In genomic region chr17:87142271-87142670, GRCm38 (mm10) we compare ENCODE assay signal across 8 mouse cellular contexts. TPM values are rescaled to one million over a fixed set of nuclear protein-coding genes. Genes with fewer than 3 reads are reported as not detected.
DNase-seq lines count a peak whose midpoint lies in the region; ATAC-seq and TF ChIP-seq lines count a peak whose summit lies in the region.

No protein-coding gene starts in this region.

- H3K9ac ChIP-seq in intestine, postnatal 0 days (ENCODE audit: low read depth, low read length), result no peak overlapping the region

- H3K36me3 ChIP-seq in intestine, postnatal 0 days (ENCODE audit: control insufficient read depth, insufficient read depth), result no peaks in the 10 kb centered on the region

- H3K4me1 ChIP-seq in intestine, postnatal 0 days (replicated peaks; ENCODE audit: control insufficient read depth, insufficient read depth, low read length), result no peaks in the 10 kb centered on the region

- H3K27ac ChIP-seq in intestine, postnatal 0 days (ENCODE audit: low read depth, low read length), result no peak overlapping the region

- no peaks in the 10 kb centered on the region for H3K27me3 ChIP-seq in intestine, postnatal 0 days (replicated peaks; ENCODE audit: control insufficient read depth, insufficient read depth, low read length)

- ATAC-seq in intestine, postnatal 0 days, result 0 out of 2 replicates have a peak, but pooled peaks have one; percentile 51

- H3K4me3 ChIP-seq in intestine, postnatal 0 days (ENCODE audit: low read depth, low read length), result no peak overlapping the region

- no peaks in the 10 kb centered on the region for H3K9me3 ChIP-seq in intestine, postnatal 0 days (ENCODE audit: control insufficient read depth)

- TF ChIP-seq CTCF in intestine, postnatal 0 days (IDR thresholded peaks at IDR 0.05; ENCODE audit: low read depth), result no peak

- DNase-seq in cerebellum, adult 9-10 months, result peak; percentile 15
- no peak for DNase-seq in cerebellum, adult 8-10 months
- peak; percentile 82 for DNase-seq in ZHBTc4 (ENCODE audit: low read depth, low spot score)
- DNase-seq in gastrocnemius, postnatal 25 days, result peak; percentile 73
- DNase-seq in lung, adult 18-20 months, result peak; percentile 72 to 83
- peak; percentile 48 for DNase-seq in urinary bladder, postnatal 25 days (ENCODE audit: low spot score)
- DNase-seq in T-cell, adult 2 months (ENCODE audit: low spot score), result no peak

- 40% methylated on average over 11 of the region's 11 CpGs for WGBS in intestine, postnatal 0 days

- H3K4me2 ChIP-seq in intestine, postnatal 0 days (replicated peaks; ENCODE audit: low read depth), result peak overlapping the region; percentile 43

RNA-seq across cellular contexts. Expression of gene Socs5, which starts 34.8 kb away (rescaled TPM):
- total RNA-seq in gastrocnemius, postnatal 25 days (2021), result 10 to 100 TPM in 1 of 2 experiments, 1 to 10 TPM in 1; 9.1 to 11.5 TPM
- 3.9 and 4.6 TPM in 2 replicates for polyA plus RNA-seq in intestine, postnatal 0 days (2015; fragmentation: Nextera tagmentation; extraction: Ambion mirVana)

Comparison
In these comparisons a context has a peak if more than half of its experiments do, and no peak if none do; other contexts are left out.
1. DNase-seq: peak in cerebellum, adult 9-10 months (single experiment), ZHBTc4 (single experiment), gastrocnemius, postnatal 25 days (single experiment), lung, adult 18-20 months (2 of 2) and urinary bladder, postnatal 25 days (single experiment); none in cerebellum, adult 8-10 months (single experiment) and T-cell, adult 2 months (single experiment).